Mouse (Mus musculus) embryo, embryonic 11.5 days (tissue): ENCODE measurements around the gene Rtl6.

Source experiments
- DNase-seq: peaks from one replicate; pipeline ENCODE4 v3.0.0-alpha.2; 2012; ENCODE audit warnings: low read depth, low spot score

Gene Rtl6

DNA sequence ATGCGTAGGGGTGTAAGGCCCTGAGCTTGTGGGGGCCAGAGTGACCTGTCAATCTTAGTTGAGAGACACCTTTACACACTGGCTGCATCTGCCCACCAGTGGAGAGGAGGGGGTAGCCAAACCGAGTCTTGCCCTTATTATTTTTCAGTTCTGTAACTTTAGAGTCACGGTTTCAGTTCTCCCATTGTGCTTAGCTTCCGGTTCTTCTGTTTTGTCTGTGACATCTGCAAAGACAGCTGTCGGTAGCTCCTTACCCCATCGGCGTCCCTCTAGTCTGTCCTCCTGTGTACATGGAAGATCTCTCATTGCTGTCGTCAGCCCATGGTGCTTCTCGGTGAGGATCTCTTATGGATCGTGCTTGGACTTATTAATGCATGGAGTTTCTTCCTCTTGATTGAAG, 20.5 kb downstream of the Rtl6 start:
- DNase-seq: no peak

GRCm38 (mm10) chr15:84536611-84537010, 21.0 kb downstream of the Rtl6 start:
- DNase-seq: no peak

GRCm38 (mm10) chr15:84535953-84536352, 21.7 kb downstream of the Rtl6 start:
- DNase-seq: no peak

- peak; percentile 20 for DNase-seq
These were observed 25.4 kb downstream of the Rtl6 start for GRCm38 (mm10) chr15:84532211-84532610.

GRCm38 (mm10) chr15:84531535-84531934, 26.1 kb downstream of the Rtl6 start:
- DNase-seq: no peak

GRCm38 (mm10) chr15:84526921-84527320, 30.7 kb downstream of the Rtl6 start:
- DNase-seq: no peak

GRCm38 (mm10) chr15:84525222-84525883, 32.3 kb downstream of the Rtl6 start:
- DNase-seq: no peak

- no peak for DNase-seq
These were observed 34.5 kb downstream of the Rtl6 start for GRCm38 (mm10) chr15:84522953-84523689.

GRCm38 (mm10) chr15:84521486-84521885, 36.1 kb downstream of the Rtl6 start:
- no peak for DNase-seq

DNA sequence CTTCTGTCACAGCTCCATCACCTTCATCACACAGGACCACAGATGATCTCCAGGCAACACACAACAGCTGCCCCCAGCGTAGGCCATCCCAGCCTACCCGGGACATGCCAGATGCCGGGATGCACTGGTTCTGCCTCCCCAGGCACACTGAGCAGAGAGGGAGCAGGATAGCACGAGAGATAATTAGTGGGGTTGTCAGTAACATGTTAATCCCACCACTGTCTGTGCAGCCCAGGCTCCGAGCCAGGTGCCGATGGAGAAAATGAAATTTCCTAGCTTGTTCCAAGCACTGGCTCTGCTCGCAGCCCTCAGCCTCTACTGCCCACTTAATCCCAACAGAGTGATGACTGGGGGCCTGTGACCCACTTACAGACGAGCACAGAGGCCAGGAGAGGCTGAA, 39.1 kb downstream of the Rtl6 start:
- DNase-seq: no peak

- no peak for DNase-seq
These were observed 44.9 kb downstream of the Rtl6 start for GRCm38 (mm10) chr15:84512626-84513296.

- no peak for DNase-seq
These were observed 47.6 kb downstream of the Rtl6 start for GRCm38 (mm10) chr15:84509981-84510380.

GRCm38 (mm10) chr15:84509161-84509560, 48.5 kb downstream of the Rtl6 start:
- DNase-seq: no peak

GRCm38 (mm10) chr15:84506026-84506425, 51.6 kb downstream of the Rtl6 start:
- DNase-seq: no peak

- DNase-seq: no peak
These were observed 52.7 kb downstream of the Rtl6 start for GRCm38 (mm10) chr15:84504895-84505294.
